Comparison of ENCODE assay signal across 8 mouse cellular contexts in the genomic region with DNA sequence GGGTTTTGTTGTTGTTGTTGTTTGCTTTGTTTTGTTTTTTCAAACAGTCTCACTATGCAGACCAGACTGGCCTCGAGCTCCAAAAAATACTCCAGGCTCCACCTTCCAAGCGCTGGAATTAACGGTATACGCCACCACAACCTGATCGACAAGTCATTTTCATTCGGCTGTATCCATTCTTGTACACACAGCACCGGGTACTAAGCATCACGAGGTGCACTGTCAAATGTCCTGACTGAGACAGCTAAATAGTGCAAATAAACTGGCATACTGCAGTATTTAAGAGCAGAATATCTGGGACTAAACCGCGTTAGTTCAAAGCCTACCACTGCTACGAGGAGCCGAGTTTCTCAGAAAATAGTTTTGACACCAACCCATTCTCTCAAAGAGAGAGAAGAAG. TPM values are rescaled to one million over a fixed set of nuclear protein-coding genes. Genes with fewer than 3 reads are reported as not detected.
DNase-seq lines count a peak whose midpoint lies in the region; ATAC-seq and TF ChIP-seq lines count a peak whose summit lies in the region.

No protein-coding gene starts in this region.

- TF ChIP-seq CTCF in layer of hippocampus, adult 2 months (conservative IDR thresholded peaks at IDR 0.05) = no peak

- peak overlapping the region; percentile 84 for H3K4me3 ChIP-seq in layer of hippocampus, adult 2 months
- peak overlapping the region; percentile 75 for H3K4me3 ChIP-seq in forebrain, embryonic 13.5 days
- peak overlapping the region; percentile 83 for H3K4me3 ChIP-seq in liver, embryonic 16.5 days (ENCODE audit: low read depth, low read length)

- no peaks in the 10 kb centered on the region for H3K27me3 ChIP-seq in forebrain, embryonic 13.5 days
- no peaks in the 10 kb centered on the region for H3K27me3 ChIP-seq in liver, embryonic 16.5 days (ENCODE audit: control insufficient read depth, insufficient read depth, low read depth, low read length)

- no peak for DNase-seq in layer of hippocampus, adult 2 months (ENCODE audit: low spot score in 2 of 2)
- no peak for DNase-seq in layer of hippocampus, postnatal 36 days
- DNase-seq in ZHBTc4 (ENCODE audit: low read depth, low spot score) = peak; percentile 47
- no peak for DNase-seq in layer of hippocampus, postnatal 10 days (ENCODE audit: low spot score in 2 of 2)
- DNase-seq in cerebellum, postnatal 4 days (ENCODE audit: low spot score in 2 of 2) = no peak
- DNase-seq in urinary bladder, adult 2 months (ENCODE audit: low spot score) = no peak

- peak overlapping the region; percentile 72 for H3K9ac ChIP-seq in forebrain, embryonic 13.5 days
- H3K9ac ChIP-seq in liver, embryonic 16.5 days (ENCODE audit: low read depth, low read length) = peak overlapping the region; percentile 59

- WGBS in forebrain, embryonic 13.5 days = under 1% methylated on average over 12 of the region's 12 CpGs
- under 1% methylated on average over 12 of the region's 12 CpGs for WGBS in liver, embryonic 16.5 days (ENCODE audit: insufficient replicate concordance)

- no peaks in the 10 kb centered on the region for H3K9me3 ChIP-seq in forebrain, embryonic 13.5 days (replicated peaks)
- H3K9me3 ChIP-seq in liver, embryonic 16.5 days (replicated peaks; ENCODE audit: control insufficient read depth, low read length) = no peaks in the 10 kb centered on the region

- peak overlapping the region; percentile 78 for H3K27ac ChIP-seq in layer of hippocampus, adult 2 months
- H3K27ac ChIP-seq in forebrain, embryonic 13.5 days = peak overlapping the region; percentile 68
- peak overlapping the region; percentile 67; the same call in 1 of the 2 replicates for H3K27ac ChIP-seq in liver, embryonic 16.5 days (ENCODE audit: low read length)

- peaks cover 24% of the 10 kb centered on the region for H3K4me1 ChIP-seq in forebrain, embryonic 13.5 days
- H3K4me1 ChIP-seq in liver, embryonic 16.5 days (ENCODE audit: control insufficient read depth, low read depth, low read length) = peaks cover 12% of the 10 kb centered on the region

- peak; percentile 14; the same call in 1 of the 2 replicates for ATAC-seq in forebrain, embryonic 13.5 days
- ATAC-seq in liver, embryonic 16.5 days (ENCODE audit: low read depth) = 0 out of 2 replicates have a peak, but pooled peaks have one; percentile 7

- peak overlapping the region; percentile 79 for H3K4me2 ChIP-seq in forebrain, embryonic 13.5 days
- H3K4me2 ChIP-seq in liver, embryonic 16.5 days (ENCODE audit: low read depth, low read length) = peak overlapping the region; percentile 97

- peaks cover 24% of the 10 kb centered on the region for H3K36me3 ChIP-seq in forebrain, embryonic 13.5 days (ENCODE audit: poor library complexity, severe bottlenecking)
- H3K36me3 ChIP-seq in liver, embryonic 16.5 days (ENCODE audit: control insufficient read depth, insufficient read depth) = no peaks in the 10 kb centered on the region

RNA-seq across cellular contexts. Expression of a gene that starts 0.6 kb away (rescaled TPM):
- 10 to 100 TPM; 36.7 to 38.5 TPM for total RNA-seq in layer of hippocampus, adult 2 months (2021)
- total RNA-seq in layer of hippocampus, postnatal 36 days (2021) = 10 to 100 TPM; 37.0 to 37.6 TPM
- 23.8 and 25.8 TPM in 2 replicates for polyA plus RNA-seq in forebrain, embryonic 13.5 days (2015; fragmentation: Nextera tagmentation; extraction: Ambion mirVana)
- 10.8 and 12.0 TPM in 2 replicates for polyA plus RNA-seq in liver, embryonic 16.5 days (2015; fragmentation: Nextera tagmentation; extraction: Ambion mirVana)
- total RNA-seq in layer of hippocampus, postnatal 10 days (2021) = 10 to 100 TPM; 35.5 to 35.8 TPM
- polyA plus RNA-seq in urinary bladder, adult 2 months (2012; rRNA removed) = 27.3 and 34.1 TPM in 2 replicates

RNA-seq across cellular contexts. Expression of a gene that starts 37.0 kb away (rescaled TPM):
- 100 to 1,000 TPM; 317 to 343 TPM for total RNA-seq in layer of hippocampus, adult 2 months (2021)
- 100 to 1,000 TPM; 363 to 370 TPM for total RNA-seq in layer of hippocampus, postnatal 36 days (2021)
- 439 and 458 TPM in 2 replicates for polyA plus RNA-seq in forebrain, embryonic 13.5 days (2015; fragmentation: Nextera tagmentation; extraction: Ambion mirVana)
- 104 and 105 TPM in 2 replicates for polyA plus RNA-seq in liver, embryonic 16.5 days (2015; fragmentation: Nextera tagmentation; extraction: Ambion mirVana)
- total RNA-seq in layer of hippocampus, postnatal 10 days (2021) = 100 to 1,000 TPM; 431 to 443 TPM
- polyA plus RNA-seq in urinary bladder, adult 2 months (2012; rRNA removed) = 107 and 119 TPM in 2 replicates
